Mouse (Mus musculus) cerebellum, postnatal 36 days (tissue): ENCODE measurements around the gene Fosl1.
A peak's percentile ranks its signal among the peaks of the same experiment; 100 is the strongest.

Source experiments
- DNase-seq, 2 experiments: peaks; one replicate each; pipeline ENCODE4 v3.0.0; 2021 to 2022; ENCODE audit warnings: mixed read lengths in 2 of 2

The Fosl1 gene

DNA sequence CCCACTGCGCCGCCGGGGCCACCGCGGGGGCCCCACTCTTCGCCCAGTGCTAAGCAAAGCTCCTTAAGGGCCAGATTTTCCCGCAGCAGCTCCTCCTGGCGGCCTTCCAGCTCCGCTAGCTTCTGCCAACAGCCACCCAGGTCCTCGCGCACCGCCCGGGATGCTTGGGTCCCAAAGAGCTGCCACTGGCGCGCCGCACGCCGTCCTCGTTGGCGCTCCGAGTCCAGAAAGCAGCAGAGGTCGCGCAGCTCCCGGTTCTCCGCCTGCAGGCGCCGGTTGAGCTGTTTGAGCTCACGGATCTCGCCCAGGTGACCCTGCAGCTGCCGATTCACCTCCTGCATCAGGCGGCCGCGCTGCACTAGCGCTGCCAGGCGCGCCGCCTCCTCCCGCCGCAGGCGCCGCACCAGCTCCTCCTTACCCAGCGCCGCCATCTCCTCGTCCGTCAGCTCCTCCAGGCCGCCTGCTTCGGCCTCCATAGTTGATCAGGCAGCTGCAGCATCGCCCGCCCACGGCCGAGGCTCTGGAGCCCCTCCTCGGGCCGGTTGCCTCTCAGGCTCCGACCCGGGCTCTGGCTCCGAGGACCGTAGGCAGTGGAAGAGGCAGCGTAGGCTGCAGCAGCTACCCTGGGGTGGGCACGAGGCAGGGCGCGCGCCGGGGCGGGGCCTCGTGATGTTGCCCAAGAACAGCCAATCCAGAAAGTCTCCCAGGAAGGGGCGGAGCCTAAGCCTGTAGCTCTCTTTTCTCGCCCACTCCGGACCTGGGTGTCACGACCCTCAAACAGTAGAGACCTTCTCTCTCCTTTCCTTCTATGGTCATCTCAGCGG, 9.8 kb downstream of the Fosl1 start:
- peak; percentile 98 to 99 for DNase-seq

DNA sequence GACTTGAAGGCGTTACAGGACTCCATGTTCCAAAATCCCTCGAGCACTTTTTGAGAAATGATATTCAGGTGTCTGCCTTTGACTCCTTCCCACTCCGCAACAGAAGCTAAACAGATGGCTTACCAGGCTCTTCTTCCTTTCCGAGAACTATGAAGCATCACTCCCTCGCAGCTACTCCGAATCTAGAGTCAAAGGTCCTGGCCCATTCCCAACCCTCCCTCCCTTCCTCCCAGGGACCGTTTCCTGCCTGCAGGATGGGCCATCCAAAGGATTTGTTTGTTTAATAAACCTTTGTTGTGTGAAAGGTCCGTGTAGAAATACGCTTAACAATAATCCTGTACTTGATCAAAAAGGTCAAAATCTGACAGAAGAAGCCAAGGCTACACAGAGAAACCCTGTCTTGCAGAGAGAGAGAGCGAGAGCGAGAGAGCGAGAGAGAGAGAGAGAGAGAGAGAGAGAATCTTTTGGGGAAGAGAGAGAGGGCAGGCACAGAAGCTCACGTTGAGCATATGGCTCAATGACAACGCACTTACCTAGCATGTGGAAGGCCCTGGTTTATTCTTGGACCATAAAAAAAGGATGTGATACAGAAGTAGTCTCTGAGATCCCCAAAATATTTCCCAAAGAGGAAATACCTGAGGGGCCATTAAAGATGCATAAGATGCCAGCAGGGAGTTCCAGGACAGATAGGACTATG, 10.5 kb downstream of the Fosl1 start, which contains the start of gene Ccdc85b:
Ccdc85b (minus strand) TSS at position 149 of the 697 bp plus-strand sequence.
- peak in 1 of 2 experiments; percentile 37 for DNase-seq

DNA sequence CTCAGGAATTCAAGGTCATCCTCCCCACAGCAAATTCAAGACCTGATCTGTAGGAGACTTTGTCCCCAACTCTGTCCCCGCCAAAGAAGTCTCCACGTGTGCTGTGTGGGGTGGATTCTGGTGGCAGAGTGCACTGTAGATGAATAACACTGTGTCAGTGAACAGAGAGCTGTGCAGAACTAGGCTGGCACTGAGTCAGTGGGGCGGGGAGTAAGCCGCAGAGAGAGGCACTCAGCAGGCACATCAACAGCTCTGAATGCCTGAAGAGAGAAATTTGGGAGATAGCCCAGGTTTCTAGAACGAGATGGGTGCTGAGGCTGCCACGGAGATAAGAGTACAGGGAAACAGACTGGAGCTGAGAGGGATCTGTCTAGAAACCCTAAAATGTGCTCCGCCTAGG, 11.7 kb downstream of the Fosl1 start:
- no peak for DNase-seq

DNA sequence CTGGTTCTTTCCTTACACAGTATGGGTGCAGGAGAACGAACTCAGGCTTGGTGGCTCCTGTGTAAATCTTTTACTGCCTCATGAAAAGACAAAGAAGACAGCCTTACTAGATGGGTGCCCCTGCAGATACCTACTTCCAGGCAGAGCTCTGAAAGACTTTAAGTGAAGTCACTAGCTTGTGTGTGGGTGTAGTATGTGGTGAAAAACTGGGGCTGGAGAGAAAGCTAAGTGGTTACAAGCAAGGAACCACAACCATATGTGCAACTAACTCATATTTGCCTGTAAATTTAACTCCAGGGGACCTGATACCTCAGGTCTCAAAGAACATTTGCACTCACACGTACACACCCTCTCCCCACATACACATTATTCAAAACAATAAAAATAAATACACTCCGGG, 12.5 kb downstream of the Fosl1 start:
- no peak for DNase-seq

DNA sequence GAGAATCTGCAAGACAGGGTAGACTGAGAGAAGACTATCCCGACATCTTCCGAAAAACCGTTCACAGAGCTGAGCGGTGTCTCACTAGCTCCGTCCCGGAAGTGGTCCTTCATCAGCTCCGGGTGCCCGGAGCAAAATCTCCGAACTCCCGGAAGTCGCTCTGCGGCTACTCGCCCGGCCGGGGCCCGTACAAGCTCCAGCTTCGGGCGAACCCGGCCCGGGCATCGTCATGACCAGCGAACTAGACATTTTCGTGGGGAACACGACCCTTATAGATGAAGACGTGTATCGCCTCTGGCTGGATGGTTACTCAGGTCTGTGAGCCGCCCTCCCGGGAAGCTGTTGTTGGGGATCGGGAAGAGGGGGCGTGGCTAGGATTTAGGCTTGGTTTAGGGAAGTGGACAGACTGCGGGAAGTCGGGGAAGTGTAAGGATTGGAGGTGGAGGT, 13.1 kb downstream of the Fosl1 start, which contains the start of gene Fibp:
Fibp (plus strand) TSS at position 151 of the 447 bp plus-strand sequence.
- DNase-seq = peak; percentile 86 to 87

DNA sequence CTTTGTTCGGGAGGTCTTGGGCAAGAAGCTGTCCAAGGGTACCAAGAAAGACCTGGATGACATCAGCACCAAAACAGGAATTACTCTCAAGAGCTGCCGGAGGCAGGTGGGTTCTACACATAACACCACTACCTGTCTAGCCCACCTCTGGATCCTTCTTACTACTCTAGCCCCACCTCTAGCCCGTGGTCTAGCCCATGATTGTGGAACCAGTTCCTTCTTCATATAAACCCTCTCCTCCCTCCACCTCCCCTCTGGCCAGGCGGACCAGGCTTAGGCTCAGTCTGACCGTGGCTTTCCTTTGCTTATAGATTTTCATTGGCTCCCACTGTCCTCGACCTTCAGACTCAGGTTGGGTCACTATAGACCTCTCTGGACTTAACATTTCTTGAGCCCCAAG, 14.1 kb downstream of the Fosl1 start:
- DNase-seq = no peak

DNA sequence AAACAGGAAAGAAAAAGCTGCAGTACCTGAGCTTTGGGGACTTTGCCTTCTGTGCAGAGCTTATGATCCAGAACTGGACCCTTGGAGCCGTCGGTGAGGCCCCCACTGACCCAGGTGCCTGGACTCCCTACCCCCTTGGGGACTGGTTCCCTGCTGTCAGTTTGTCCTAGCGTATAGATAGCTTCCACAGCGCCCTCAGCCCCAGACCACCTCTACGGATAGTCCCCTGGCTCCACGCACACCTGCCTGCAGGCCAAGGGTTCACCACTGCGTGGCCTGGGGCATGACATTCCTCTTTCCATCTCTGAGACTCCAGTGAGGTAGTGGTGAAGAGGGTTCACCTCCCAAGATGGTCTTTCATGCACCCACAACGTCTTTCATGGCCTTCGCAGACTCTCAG, 15.9 kb downstream of the Fosl1 start:
- DNase-seq = no peak

DNA sequence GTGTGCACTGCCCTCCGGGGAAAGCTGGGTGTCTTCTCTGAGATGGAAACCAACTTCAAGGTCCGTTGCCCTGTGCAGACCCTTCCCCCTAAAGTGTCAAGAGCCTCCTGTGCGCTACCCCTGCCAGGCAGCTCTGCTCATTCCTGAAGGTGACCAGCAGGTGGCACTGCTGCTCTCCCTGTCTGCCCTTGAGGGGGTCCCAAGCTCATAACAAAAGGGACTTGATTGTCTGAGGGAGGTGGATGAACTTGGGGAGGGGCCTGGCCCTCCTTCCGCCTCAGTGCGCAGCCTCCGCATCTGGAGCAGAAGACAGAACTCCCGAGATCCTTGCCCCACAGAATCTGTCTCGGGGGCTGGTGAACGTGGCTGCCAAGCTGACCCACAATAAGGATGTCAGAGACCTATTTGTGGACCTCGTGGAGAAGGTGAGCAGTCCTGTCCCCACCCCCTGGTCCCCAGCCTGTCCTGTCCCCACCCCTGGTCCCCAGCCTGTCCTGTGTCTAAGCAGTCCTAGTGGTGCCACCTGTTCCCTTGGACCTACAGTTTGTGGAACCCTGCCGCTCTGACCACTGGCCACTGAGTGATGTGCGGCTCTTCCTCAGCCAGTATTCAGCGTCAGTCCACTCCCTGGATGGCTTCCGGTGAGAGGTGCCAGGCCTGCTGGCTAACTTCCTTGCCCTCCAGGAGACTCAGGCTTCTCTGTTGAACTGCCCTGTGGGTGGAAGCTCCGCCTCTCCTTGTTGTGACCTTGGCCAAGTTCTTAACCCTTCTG, 16.6 kb downstream of the Fosl1 start:
- peak; percentile 67 to 69 for DNase-seq

DNA sequence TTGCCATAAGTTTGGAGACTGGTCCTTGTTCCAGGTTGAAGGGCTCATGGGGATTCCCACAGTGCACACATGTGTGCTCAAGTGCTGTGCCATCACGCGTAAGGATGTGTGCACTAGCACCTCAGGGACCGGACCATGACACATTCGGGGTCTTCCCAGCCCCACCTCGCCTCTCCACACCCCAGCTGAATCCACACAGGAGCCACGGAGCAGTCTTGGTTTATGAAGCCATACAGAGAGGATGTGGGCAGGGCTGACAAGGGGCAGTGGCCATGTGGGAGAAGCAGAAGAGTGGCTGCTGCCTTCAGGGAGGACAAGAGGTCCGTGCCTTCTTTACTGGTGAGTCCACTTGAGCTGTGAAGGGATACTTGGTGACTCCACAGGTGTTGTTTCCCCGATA, 17.7 kb downstream of the Fosl1 start:
- DNase-seq = no peak

DNA sequence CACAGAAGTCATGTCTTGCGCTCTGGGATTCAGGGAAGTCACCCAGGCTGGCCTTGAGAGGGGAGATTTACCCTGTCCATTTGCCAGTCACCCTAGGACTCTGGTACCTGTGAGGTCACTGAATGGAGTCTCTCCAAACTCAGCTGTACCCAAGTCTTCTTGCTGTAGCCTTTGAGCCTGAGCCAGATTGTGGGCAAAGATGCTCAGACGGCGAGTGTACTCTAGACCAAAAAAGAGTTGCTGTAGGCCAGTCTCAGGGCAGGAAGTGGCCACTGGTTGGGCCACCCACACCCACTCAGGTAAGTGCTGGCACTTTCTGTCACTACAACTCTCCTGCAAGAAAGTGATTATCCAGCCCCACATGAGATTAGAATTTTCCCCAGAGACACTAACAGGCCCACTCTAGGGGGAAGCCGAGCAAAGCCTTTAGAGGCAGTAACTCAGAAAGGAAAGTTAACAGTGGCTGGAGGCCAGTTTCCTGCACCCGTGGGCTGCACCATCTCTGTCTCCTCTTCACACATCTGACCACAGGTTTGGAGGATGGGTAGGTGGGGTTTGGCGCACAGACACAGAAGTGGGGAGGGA, 19.7 kb downstream of the Fosl1 start:
- no peak for DNase-seq

DNA sequence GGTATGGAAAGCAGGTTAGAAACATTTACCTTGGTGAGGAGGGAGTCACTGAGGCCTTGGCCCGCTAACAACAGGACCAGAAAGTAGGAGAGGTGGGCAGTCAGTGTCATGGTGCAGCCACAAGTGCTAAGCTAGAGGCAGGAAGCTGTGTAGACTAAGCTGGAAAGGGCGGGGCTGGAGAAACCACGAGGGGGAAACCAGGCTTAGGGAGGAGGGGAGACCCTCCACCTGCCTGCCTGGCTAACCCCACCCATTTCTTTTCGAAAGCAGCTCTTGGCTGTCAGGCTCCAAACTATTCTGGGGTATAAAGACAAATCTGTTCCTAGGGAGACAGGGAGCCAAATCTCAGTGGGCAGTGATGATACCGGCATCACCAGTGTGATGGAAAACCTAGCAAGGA, 21.0 kb downstream of the Fosl1 start, which contains the start of gene Ctsw:
Ctsw (minus strand) TSS at position 134 of the 400 bp plus-strand sequence.
- DNase-seq = no peak

DNA sequence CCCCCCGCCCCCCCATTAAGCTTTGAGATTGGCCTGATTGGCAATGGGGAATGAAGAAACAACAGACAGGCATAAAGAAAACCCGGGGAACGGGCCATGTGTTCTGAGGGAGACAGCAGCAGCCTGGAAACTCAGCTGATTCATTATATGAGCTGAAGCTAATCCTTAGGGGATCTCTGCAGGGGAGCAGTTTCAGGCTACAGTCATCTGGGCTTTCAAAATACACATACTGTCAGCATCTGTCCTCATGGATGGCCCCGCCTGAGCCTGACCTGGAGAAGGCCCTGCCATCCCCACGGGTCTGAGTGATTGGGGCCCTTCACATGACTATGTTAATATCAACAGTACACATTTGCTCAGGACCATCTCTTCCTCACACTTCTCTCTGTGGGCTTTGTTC, 24.5 kb downstream of the Fosl1 start:
- no peak for DNase-seq

DNA sequence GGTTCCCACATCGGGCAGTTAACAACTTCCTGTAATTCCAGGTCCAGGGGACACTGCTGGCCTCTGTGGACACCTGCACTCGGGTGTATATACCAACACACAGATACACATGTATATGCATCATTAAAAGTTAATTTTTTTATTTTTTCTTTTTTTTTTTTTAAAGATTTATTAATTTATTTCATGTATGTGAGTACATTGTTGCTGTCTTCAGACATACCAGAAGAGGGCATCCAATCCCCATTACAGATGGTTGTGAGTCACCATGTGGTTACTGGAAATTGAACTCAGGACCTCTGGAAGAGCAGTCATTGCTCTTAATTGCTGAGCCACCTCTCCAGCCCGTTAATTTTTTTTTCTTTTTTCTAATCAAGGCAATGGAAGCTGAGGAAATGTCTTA, 25.5 kb downstream of the Fosl1 start:
- DNase-seq = no peak

DNA sequence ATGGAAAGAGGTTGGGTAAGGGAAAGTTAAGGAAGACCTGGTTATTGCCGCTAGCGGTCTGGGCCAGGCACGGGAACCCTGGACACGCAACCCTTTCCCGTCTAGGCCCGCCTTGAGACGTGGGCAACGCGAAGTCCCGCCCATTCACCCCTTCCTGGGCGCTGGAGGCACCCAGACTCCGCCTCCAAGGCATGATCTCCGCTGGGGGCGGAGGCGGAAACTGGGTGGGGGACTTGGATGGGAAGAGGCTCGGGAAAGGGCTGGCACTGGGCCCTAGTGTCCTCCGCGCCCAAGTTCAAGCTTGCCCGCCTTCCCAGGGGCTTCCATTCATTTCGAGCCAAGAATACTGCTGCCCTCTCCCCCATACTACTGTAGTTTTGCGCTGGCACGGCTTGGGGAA, 26.4 kb downstream of the Fosl1 start, which contains the start of gene Efemp2:
Efemp2 (plus strand) TSS at position 235 of the 400 bp plus-strand sequence.
- peak in 1 of 2 experiments; percentile 68 for DNase-seq

DNA sequence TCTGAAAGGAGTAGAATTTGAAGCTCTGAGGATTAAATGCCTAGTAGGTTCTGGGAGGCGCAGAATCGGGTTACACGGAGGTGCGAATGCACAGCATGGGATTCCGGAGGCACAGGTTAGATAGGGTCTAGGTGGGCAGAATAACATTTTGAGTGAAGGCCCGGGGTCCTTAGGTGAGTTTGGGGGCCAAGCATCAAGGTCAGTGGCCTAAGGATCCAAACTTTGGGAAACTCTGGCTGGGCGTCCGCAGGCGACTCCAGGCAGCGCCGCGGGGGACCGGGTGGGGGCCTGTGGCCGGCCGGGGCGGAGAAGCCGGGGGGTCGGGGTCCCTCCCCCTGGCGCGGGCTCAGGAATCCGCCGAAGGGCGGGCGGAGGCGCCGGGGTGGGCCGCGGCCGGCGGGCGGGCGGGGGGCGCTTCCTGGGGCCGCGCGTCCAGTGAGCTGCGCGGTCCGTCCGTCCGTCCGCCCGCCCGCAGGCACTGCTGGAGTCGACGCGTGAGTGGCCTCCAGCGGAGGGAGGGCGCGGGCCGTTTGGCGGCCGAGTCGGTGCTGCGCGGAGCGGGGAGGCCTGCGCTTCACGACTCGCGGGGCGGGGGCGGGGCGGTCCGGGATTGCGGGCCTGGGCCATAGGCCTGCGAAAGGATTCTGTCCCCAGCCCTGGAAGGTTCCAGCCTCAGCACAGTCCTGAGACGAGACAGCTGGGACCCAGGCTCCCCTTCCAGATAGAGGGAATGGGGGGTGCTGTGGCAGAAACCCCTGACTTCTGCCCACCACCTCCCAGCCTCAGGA, 27.1 kb downstream of the Fosl1 start:
- peak in 1 of 2 experiments; percentile 69 for DNase-seq

DNA sequence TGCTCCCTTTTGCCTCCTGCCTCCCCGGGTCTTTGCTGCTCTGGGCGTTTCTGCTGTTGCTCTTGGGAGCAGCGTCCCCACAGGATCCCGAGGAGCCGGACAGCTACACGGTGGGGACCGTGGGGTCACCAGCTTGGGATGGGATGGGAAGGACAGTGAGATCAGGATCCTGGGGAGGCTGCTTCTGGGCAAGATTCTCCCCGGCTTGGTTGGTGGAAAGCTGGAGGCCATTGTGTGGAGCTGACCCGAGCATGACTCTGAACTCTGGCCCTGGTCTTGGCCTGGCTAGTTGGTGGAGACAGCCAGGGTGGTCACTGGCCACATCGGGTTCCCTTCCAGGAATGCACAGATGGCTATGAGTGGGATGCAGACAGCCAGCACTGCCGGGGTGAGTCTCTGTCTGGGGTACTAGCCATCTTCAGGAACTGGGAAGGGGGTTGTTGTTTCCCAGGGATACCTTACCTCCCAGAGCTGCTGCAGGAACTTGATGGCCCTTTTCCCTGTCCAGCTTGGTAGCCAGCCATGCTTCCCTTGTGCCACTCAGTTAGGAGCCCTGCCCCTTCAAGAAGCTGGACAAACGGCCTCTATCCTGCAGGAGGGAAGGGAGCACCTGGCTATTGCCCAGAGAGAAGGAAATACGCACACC, 27.8 kb downstream of the Fosl1 start:
- DNase-seq = peak; percentile 44 to 58

DNA sequence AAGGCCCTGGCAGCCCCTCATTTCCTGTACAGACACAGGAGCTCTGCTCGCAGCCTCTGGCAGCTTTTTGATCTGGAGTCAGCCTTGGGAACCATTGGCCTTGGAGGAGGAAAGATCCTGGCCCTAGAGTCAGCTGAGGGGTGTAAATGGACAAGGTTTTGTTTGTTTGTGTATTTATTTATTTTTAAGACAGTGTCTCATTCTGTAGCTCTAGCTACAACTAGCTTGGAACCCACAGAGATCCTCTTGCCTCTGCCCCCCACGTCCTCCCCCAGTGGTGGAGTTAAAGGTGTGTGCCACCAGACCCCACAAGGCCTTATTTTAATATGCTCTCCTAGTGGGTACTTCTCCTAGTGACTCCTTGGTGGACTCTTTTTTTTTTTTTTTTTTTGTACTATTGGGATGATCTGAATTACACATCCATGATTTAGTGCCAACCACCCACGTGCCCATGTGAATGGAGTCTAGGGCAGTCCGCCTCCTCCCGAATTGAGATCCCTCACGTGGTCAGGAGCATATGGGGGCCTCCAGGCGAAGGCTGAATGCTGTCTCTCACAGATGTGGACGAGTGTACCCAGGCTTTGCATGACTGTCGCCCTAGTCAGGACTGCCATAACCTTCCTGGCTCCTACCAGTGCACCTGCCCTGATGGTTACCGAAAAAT, 29.8 kb downstream of the Fosl1 start:
- DNase-seq = no peak

DNA sequence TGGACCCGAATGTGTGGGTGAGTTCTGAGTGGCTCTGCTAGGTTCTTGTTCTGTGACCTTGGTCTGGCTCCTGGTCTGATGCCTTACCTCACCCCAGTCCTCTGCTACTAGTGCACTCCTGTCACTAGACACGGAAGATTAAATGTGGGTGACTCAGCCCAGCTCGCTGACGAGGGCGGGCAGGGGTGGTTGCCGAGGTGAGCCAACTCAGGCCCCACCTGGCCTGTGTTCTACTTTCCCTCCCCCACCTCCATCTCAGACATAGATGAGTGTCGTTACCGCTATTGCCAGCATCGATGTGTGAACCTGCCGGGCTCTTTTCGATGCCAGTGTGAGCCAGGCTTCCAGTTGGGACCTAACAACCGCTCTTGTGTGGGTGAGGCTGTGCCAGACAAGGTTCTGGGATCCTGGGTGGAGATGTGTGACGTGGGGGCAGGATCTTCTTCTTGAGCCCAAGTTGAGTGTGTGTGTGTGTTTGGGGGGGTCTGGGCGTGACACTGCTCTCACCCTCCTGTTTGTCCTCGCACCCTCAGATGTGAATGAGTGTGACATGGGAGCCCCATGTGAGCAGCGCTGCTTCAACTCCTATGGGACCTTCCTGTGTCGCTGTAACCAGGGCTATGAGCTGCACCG, 30.4 kb downstream of the Fosl1 start:
- peak in 1 of 2 experiments; percentile 3 for DNase-seq

DNA sequence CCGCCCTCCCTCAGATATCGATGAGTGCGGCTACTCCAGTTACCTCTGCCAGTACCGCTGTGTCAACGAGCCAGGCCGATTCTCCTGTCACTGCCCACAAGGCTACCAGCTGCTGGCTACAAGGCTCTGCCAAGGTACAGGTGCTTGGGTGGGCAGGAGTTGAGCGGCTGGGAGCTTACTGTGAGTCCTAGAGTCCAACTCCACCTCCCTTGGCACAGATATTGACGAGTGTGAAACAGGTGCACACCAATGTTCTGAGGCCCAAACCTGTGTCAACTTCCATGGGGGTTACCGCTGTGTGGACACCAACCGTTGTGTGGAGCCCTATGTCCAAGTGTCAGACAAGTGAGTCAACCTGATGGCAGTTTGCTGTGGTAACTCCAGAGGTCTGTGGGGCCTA, 32.7 kb downstream of the Fosl1 start:
- peak in 1 of 2 experiments; percentile 9 for DNase-seq

DNA sequence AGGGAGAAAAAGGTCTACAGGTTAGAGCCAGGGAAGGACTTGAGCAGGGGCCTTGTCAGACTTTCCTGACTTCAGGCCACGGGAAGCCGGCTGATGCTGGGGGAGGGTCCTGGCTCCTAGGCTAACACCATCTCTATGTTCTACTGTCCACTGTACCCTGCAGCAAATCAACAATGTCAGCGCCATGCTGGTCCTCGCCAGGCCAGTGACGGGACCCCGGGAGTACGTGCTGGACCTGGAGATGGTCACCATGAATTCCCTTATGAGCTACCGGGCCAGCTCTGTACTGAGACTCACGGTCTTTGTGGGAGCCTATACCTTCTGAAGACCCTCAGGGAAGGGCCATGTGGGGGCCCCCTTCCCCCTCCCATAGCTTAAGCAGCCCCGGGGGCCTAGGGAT, 34.1 kb downstream of the Fosl1 start:
- peak in 1 of 2 experiments; percentile 10 for DNase-seq
